Mouse (Mus musculus) subcutaneous adipose tissue, adult 2 months (tissue): Measurements from ENCODE around the gene Ltn1. TPM values are rescaled to one million over a fixed set of nuclear protein-coding genes. Genes with fewer than 3 reads are reported as not detected.

Source experiments
- polyA plus RNA-seq: library from polyadenylated mRNA; depleted of rRNA; stranded (reverse); fragments of >200 nt; gene quantifications from 2 replicates; pipeline ENCODE4 v1.2.3, GENCODE M21; 2012; ENCODE audit warnings: low replicate concordance; rRNA removed

Ltn1 gene
- polyA plus RNA-seq: 8.2 and 10.6 TPM in 2 replicates

GRCm38 (mm10) chr16:87432033-87432814 is at the start of gene Ltn1:
Ltn1 (minus strand) TSS chr16:87432612.

GRCm38 (mm10) chr16:87454419-87455179 is 22.2 kb upstream of the Ltn1 start, which contains the start of gene Usp16:
Usp16 (plus strand) TSS chr16:87454703.

DNA sequence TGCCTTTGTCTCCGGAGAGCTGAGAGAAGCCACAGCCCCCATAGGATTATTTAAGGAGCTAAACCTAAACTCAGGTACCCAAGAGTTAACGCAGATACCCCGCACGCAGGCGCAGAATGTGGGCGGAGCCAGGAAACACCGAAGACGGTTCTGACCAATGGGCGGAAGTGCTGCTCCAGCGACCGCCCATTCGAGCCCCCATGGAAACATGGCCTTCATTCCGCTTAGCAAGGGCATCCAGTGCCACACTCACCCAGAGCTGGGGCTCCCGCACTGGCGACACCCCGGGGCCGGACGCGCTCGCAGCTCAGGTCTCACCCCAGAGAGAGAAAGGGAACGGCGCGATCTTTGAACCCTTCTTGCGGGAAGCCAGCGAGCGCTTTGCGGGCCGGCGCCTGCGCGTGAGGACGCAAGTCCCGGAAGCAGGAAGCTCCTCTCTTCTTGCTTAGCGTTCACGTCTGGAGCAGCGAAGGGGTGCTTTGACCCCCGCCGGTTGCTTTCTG is 7.8 kb upstream of the Ltn1 start, which contains the start of gene Rwdd2b:
TSS of gene Rwdd2b (minus strand) at position 390 of the 503 bp plus-strand sequence.

DNA sequence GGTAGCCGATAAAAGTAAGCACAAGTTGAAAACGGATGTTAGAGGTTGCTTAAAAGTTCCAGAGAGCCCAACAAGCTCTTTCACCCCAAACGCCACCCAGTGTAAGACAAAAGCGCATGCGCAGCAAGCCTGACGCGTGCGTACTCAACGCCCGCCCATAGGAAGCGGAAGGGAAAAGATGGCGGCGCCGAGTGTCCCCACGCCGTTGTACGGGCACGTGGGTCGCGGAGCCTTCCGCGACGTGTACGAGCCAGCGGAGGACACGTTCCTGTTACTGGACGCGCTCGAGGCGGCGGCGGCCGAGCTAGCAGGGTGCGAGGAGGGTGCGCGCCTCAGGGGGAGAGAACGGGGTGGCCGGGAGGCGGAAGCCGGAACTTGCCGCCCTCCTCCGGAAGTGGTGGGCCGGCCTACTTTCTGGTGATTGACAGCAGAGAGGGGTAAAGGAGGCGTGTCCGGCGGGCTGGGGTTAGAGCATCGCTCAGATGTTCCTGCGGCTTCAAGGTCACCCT is 78.3 kb downstream of the Ltn1 start, which contains the start of gene N6amt1:
TSS of gene N6amt1 (plus strand) at position 111 of the 509 bp plus-strand sequence.

Other genes with a start within 250 kb of the Ltn1 start
- 10.2 and 13.2 TPM in 2 replicates for gene N6amt1, start 78.4 kb downstream of the Ltn1 start, polyA plus RNA-seq
- gene Rwdd2b, start 8.0 kb upstream of the Ltn1 start, polyA plus RNA-seq: 3.0 and 4.7 TPM in 2 replicates
- 23.4 and 30.0 TPM in 2 replicates for gene Usp16, start 22.1 kb upstream of the Ltn1 start, polyA plus RNA-seq
- 30.7 and 43.1 TPM in 2 replicates for gene Cct8, start 63.3 kb upstream of the Ltn1 start, polyA plus RNA-seq
- gene Map3k7cl, start 120.7 kb upstream of the Ltn1 start, polyA plus RNA-seq: 3.8 and 4.7 TPM in 2 replicates